Mouse (Mus musculus) E14TG2a.4 (cell line): Measurements from ENCODE around the gene Rnf212b.
A peak's percentile ranks its signal among the peaks of the same experiment; 100 is the strongest.

ENCODE experiments used
- CTCF ChIP-seq: conservative IDR thresholded peaks from 2 replicates; pipeline ENCODE4 v1.5.1; 2014; ENCODE audit warnings: low read length
- NANOG ChIP-seq: IDR thresholded peaks from 2 replicates; pipeline ENCODE4 v1.6.1; 2014; ENCODE audit warnings: borderline replicate concordance, low read length, mixed read lengths
- POU5F1 ChIP-seq: IDR thresholded peaks from 2 replicates; pipeline ENCODE4 v1.6.1; 2014; ENCODE audit warnings: low read length, borderline replicate concordance

DNA sequence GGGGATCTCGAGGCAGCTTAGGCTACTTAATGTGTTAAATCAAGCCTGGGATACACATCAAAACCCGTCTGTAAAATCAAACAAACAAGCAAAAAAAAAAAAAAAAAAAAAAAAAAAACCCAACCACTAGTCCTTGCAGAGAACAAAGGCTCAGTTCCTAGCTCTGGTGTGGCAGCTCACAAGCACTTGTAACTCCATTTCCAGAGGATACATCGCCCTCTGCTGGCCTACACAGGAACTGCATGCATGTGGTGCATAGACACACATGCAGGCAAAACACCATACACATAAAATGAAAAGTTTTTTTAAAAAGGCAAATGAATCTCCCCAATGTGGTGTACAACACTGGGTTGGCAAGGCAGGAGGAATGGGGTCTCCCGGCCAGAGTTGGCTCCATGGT, 28.0 kb upstream of the Rnf212b start:
- TF ChIP-seq CTCF = peak; percentile 80
- TF ChIP-seq NANOG = no peak
- TF ChIP-seq POU5F1 = no peak
